Mouse (Mus musculus) thymus, postnatal 10 days (tissue): ENCODE measurements around the gene Ppp1r12b.

Experiments used
- DNase-seq, 2 experiments: peaks; one replicate each; pipeline ENCODE4 v3.0.0; 2021; ENCODE audit warnings: low spot score in 2 of 2

Gene Ppp1r12b

GRCm38 (mm10) chr1:134955637-134956176 lies at the start of gene Ppp1r12b:
Gene Ppp1r12b (minus strand): TSS chr1:134955942.
- DNase-seq = peak; percentile 89 to 90

DNA sequence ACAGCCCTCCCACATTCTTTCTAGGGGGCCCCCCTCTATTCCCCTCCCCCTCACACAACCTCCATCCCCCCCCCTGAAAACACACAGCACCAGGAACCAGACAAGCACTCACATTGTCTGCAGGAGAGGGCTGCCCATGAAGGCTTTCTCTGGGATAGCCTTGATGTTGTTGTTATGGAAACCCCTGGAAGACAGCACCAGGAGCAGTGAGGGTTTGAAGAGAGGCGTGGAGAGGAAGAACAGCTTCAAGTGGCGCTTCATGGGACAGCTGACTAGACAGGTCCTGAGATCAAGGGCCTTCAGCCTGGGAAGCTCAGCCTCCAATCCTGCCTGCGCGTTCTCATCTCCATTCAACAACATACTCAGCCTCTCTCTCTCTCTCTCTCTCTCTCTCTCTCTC lies 47.6 kb upstream of the Ppp1r12b start:
- DNase-seq = no peak

DNA sequence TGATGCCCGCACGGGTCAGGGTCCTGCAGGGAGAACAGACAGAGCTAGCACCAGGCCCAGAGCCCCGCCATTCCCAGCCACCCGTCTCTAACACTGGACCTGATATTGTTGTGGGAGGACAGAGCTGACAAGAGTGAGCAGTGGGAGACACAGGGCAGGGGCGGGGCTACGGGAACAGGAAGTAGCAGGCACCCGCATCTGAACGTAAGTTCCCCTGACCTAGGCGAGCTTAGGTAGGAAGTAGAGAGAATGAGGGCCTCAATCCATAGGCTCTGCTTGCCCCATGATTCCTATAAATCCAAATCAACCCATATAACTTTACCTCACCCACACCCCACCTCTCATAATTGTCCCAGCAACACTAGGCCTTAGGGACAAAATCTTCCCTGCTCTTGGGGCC lies 44.8 kb upstream of the Ppp1r12b start:
- peak in 1 of 2 experiments; percentile 25 for DNase-seq

- no peak for DNase-seq
Measured at GRCm38 (mm10) chr1:134998231-134998630, 42.5 kb upstream of the Ppp1r12b start.

- no peak for DNase-seq
Measured at GRCm38 (mm10) chr1:134997568-134997967, 41.8 kb upstream of the Ppp1r12b start.

- no peak for DNase-seq
Measured at GRCm38 (mm10) chr1:134996471-134996870, 40.7 kb upstream of the Ppp1r12b start.

DNA sequence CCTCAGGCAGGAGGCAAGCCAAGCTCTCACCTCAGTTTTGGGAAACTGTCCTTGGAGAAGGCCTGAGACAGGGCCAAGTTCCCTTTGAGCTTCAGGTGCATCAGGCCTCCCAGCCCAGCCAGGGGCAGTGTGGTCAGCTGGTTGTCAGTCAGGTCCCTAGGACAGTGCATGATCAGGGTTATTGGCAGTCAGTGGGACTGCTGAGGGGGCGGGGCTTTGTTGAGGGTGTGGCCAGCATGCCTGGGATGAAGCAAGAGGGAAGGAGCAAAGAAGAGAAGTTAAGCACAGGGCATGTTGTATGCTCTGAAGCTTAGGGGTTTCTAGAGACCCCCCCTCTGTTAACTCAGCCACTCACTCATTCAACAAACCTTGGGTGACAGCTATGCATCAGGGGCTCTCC lies 40.2 kb upstream of the Ppp1r12b start:
- DNase-seq = no peak

- no peak for DNase-seq
Measured at GRCm38 (mm10) chr1:134995437-134995836, 39.7 kb upstream of the Ppp1r12b start.

DNA sequence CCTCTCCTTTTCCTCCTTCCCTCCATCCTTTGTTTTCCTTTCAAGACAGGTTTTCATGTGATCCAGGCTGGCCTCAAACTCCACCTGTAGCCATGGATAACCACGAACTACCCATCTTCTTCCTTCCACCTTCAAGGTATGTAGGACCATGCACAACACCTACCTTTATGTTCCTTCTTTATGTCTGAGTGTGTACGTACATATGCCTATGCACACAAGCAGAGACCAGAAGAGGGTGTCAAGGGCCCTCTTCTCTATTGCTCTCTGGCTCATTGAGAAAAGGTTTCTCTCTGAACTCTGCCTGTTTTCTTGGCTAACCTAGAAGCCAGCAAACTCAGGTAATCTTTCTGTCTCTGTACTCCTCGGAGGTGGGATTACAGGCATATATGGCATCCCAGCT lies 39.0 kb upstream of the Ppp1r12b start:
- DNase-seq = no peak

GRCm38 (mm10) chr1:134992046-134992645 lies 36.4 kb upstream of the Ppp1r12b start:
- peak in 1 of 2 experiments; percentile 13 for DNase-seq

DNA sequence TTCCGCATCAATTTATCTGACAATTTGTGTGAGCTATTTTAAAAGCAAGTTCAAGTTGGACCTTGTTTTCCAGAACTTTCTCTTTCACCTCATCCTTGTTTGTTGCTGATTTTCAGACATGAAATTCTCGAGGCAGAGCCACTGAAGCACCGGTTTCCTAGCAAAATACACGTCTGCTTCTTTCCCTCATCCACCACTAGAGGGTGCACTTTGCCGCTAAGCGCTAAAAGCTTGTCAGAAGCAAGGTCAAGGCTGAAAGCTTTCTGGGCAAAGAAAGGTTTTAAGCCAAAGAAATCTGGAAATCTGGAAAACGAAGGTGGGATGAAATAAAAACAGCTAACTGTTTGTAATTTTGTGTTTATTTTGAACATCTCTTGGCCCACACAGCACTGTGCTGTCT lies 33.6 kb upstream of the Ppp1r12b start:
- DNase-seq = peak; percentile 54 to 82

DNA sequence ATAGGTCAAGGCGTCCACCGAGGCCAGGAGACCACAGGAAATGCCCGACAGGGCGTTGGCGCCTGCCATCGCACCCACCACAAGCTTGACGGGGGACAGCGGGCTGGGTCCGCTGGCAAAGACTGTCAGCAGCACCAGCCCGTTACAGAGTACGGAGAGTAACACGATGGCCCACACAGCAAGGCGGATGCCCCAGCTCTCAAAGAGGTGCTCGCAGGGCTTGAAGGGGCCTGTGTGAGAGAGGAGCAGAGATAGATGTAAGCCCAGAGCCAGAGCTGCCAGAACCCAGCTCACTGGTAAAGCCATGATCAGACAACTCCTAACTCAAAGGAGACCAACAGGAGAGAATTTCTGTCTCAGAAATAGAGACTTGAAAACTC lies 32.2 kb upstream of the Ppp1r12b start:
- DNase-seq = no peak

- DNase-seq = no peak
Measured at GRCm38 (mm10) chr1:134987173-134987961, 31.6 kb upstream of the Ppp1r12b start.

GRCm38 (mm10) chr1:134972920-134973319 lies 17.2 kb upstream of the Ppp1r12b start:
- DNase-seq = no peak

DNA sequence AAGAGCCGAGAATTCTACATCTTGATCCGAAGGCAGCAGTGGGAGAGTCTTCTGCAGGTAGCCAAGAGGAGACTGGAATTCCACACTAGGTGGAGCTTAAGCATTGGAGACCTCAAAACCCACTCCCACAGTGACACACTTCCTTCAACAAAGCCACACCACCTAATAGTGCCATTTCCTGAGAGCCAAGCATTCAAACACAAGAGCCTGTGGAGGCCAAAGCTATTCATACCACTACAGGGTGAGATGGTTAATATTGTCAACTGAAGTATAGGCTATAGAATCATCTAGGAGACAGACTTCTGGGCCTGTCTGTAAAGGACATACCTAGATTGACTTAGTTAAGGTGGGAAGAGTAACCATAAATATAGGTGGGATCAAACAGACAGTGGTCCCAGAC lies 9.7 kb upstream of the Ppp1r12b start:
- DNase-seq = no peak

DNA sequence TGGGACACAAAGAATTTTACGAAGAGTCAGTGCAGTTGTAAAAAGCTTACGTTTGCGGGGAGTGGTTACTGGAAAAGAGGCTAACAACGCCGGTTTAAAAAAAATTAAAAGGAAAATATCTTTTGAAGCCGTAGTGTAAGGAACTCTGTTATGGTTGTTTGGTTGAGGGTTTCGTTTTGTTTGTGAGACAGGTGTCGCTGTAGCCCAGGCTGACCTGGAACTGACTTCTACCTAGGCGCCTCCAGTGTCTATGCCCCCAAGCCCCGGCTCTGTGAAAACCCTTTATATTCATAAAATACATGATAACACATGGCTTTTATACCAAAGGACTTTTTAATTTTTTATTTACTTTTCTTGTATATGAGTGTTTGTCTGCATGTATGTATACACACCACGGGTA lies 7.1 kb upstream of the Ppp1r12b start:
- peak; percentile 17 to 42 for DNase-seq

DNA sequence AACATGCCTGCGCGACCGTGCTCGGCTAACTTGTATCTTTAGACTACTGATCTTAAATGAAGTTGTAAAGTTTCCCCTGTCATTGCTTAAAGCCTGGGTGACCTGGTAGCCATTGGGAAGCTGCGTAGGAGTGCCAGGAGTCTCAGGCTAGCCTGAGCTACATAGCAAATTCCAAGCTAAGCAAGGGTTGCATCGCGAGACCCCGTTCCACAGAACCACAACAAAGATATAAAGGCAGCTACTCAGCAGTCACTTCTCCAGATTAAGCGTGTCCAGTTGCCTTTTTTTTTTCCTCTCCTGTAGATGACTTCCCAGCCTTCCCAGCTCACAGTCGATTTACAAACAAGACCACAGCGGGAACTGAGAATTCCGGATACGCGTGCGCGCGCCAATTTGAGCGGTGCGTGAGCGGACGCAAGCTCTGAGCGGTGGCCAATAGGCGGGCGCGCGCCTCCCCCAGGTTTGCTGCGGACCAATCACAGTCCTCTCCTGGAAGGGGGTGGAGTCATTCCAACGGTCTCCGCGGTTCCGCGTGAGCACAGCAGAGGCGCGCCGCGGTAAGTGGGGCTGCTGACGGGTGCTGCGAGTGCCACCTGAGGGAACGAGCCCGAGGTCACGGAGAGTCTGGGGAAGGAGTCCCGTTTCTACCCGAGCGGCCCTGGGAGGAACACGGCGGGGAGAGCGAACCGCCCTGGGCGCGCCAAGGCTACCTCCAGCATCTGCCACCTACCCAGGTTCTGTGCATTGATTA lies 6.5 kb upstream of the Ppp1r12b start, which contains the start of gene Ube2t:
Gene Ube2t, plus strand, starts transcription at position 513 of the 751 bp plus-strand sequence.
- peak; percentile 96 to 97 for DNase-seq

- no peak for DNase-seq
Measured at GRCm38 (mm10) chr1:134960634-134961033, 4.9 kb upstream of the Ppp1r12b start.

- DNase-seq = no peak
Measured at GRCm38 (mm10) chr1:134955050-134955636, 599 bp downstream of the Ppp1r12b start.

GRCm38 (mm10) chr1:134949946-134950345 lies 5.8 kb downstream of the Ppp1r12b start:
- DNase-seq = no peak

DNA sequence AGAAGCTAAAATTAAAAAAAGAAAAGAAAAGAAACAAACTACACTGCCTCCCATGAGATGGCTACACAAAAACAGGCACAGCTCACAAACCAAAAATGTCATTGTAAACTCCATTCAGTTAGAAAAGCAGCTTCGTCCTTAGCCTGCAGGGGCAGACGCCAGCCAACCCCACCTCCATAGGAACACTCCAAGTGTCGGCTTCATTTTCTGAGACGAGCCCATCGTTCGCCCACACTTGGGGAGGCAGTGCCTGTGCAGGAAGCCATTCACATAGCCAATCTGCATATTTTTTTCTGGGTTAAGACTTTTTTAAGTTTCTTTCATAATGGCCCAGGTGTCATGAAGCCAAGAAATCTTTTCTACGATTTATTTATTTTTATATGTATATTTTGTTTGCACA lies 8.2 kb downstream of the Ppp1r12b start:
- no peak for DNase-seq

DNA sequence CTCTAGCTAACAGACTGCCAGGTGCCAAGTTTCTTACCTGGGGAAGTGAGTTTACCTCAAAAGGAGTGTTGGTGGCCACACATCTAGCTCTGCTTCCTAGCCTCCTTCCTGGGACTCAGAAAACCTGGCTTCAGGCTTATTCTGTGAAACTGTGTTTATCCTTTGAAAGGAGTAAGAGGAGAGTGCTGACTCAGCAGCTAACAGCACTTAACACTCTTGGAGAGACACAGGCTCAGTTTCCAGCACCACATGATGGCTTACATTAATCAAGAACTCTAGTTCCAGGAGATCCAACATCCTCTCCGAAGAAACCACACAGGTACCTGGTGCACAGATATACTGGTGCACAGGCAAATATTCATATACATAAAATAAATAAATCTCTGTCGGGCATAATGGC lies 12.8 kb downstream of the Ppp1r12b start:
- no peak for DNase-seq
